Mouse (Mus musculus) gastrocnemius, postnatal 25 days (tissue): ENCODE results near the gene Mphosph9. TPM values are rescaled to one million over a fixed set of nuclear protein-coding genes. Genes with fewer than 3 reads are reported as not detected.
"Not testable (repeated sequence)": the region's sequence is repeated elsewhere in the genome, so short reads cannot be mapped to it uniquely, and the experiment has no call there.

ENCODE experiments used
- DNase-seq: peaks from one replicate; pipeline ENCODE4 v3.0.0; 2022
- long read RNA-seq, 2 experiments: library from polyadenylated mRNA; stranded (forward); transcript quantifications; one replicate each; pipeline ENCODE4 v2.0.0; 2021
- total RNA-seq, 2 experiments: library from RNA; stranded (reverse); gene quantifications; 1 replicate in 1 of 2; 2 replicates in 1 of 2; pipeline ENCODE4 v1.2.3; 2021

The Mphosph9 gene
- 1 to 10 TPM; 2.5 to 2.8 TPM for total RNA-seq
- long read RNA-seq, experiment 1: 0 reads
- long read RNA-seq, experiment 2, partial matches to known transcripts: 1 of 2 reads
- long read RNA-seq, experiment 2, other reads (novel, unspliced or antisense): 1 of 2 reads

GRCm38 (mm10) chr5:124327510-124328364 lies at the start of gene Mphosph9, which contains the start of gene 2810006K23Rik:
Gene Mphosph9, minus strand, starts transcription at chr5:124327972.
Gene 2810006K23Rik, plus strand, starts transcription at chr5:124328089.
- DNase-seq: peak; percentile 100

GRCm38 (mm10) chr5:124377149-124377548 lies 49.4 kb upstream of the Mphosph9 start:
- DNase-seq: no peak

GRCm38 (mm10) chr5:124376401-124376800 lies 48.6 kb upstream of the Mphosph9 start:
- DNase-seq: no peak

DNA sequence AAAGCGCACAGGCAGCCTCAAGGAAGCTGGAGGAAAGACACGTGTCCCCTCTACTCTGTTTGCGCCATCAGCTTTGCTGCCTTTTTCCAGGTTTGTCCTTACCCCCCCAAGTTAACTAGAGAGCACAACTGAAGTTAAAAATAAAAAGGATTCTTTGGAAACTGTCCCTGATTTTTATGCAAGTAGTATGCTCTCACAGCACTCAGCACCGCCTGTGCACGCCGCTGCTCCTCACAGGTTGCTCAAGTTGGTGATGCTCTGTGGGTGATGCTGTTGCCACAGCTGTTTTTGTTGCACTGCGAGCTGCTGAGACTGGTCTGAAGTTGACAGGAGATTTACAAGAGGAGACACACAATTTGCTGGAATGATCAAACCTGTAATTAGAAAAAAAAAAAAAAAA lies 46.5 kb upstream of the Mphosph9 start:
- DNase-seq: no peak

- no peak for DNase-seq
Measured at GRCm38 (mm10) chr5:124366721-124367120, 38.9 kb upstream of the Mphosph9 start.

DNA sequence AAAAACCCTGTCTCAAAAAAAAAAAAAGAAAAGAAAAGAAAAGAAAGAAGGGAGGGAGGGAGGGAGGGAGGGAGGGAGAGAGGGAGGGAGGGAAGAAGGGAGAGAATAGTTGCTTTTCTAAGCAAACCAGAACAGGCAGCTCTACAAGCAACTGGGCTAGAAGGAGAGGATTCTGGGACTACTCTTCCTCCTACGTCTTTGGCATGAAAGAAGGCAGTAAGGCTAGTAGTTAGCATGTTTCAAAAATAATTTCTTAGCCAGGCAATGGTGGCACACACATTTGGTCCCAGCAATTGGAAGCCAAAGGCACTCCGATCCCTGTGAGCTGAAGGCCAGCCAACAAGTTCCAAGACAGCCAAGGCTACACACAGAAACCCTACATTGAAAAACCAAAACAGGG lies 38.0 kb upstream of the Mphosph9 start:
- no peak for DNase-seq

- no peak for DNase-seq
Measured at GRCm38 (mm10) chr5:124364173-124364918, 36.6 kb upstream of the Mphosph9 start.

DNA sequence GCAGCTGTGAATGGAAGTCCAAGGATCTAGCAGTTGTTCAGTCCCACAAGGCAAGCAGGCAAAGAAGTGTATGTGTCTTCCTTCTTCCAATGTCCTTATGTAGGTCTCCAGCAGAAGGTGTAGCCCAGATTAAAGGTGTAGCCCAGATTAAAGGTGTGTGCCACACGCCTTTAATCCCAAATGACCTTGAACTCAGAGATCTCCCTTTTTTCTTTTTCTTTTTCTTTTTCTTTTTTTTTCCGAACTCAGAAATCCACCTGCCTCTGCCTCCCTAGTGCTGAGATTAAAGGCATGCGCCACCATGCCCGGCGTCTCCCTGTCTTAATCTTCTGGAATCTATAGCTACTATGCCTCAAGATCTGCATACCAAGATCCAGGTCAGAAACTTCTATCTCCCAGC lies 35.2 kb upstream of the Mphosph9 start, which contains the start of gene Cdk2ap1:
Gene Cdk2ap1, minus strand, starts transcription at position 101 of the 400 bp plus-strand sequence.
- DNase-seq: not testable (repeated sequence)

DNA sequence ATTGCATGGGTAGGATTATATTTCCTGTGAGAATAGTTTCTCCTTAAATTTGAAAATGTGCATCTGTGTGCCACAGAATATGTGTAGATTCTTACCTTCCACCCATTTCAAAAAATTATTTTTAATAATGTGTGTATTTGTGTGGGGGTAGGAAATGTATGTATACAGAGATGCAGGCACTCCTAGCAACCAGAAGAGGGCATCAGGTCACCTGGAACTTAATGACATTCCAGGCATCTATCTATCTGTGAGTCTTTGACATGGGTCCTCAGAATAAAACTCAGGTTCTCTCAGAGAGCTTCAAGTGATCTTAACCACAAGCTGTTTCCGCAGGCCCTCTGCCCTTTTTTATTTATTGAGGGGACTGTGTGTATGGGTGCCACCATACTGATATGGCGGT lies 31.9 kb upstream of the Mphosph9 start:
- DNase-seq: no peak

DNA sequence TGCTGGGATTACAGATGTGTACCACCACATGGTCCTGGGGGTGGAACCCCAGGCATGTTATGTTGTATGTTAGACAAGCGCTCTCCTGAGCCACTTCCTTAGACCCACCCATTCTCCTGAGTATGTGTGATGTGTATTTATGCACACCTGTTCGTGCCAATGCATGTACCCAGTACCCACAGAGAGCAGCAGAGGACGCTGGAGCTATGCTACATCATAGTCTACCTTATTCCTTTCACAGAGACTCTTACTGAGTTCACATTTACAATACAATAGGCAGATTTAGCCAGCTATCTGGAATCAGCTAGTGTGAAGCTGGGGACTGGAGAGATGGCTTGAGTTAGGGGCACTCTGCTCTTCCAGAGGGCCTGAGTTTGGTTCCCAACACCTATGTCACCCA lies 28.9 kb upstream of the Mphosph9 start:
- DNase-seq: no peak

GRCm38 (mm10) chr5:124355425-124355959 lies 27.7 kb upstream of the Mphosph9 start:
- DNase-seq: no peak

- peak; percentile 44 for DNase-seq
Measured at GRCm38 (mm10) chr5:124354574-124355424, 27.0 kb upstream of the Mphosph9 start.

- peak; percentile 61 for DNase-seq
Measured at GRCm38 (mm10) chr5:124353726-124354547, 26.2 kb upstream of the Mphosph9 start.

GRCm38 (mm10) chr5:124353011-124353725 lies 25.4 kb upstream of the Mphosph9 start:
- no peak for DNase-seq

DNA sequence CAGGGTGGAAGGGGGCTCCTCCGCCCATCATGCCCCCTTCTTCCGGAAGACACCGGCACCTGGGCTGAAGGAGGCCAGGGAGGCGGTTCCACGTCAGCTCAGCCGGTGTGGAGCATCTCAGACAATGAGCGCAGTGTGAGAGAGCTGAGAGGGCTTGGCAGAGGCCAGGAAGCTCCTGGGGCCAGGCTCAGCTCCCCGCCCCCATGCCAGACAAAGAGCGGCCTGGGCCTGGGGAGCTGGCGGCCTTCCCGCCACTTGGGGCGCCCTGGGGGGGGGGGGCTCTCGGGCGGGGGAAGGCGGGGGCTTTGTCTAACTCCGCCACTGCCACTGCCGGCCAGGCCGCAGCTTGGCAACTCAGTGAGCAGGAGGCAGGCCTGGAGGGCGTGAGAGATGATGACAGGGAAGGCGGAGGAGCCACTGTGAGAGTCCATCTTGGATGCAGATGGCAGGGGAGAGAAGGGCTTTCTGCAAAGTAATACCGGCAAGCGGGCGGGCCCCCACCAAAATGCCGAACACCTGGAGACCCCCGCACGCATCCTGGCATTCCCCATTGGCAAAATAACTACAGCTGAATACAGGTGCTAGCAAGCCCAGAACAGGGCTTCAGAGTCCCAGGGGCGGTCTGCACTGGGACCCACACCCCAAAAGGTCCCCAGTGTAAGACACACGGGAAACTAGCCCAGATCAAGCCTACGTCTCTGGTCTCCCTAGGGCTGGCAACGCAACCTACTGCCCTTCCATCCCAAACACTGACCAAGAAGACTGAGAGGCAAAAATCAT lies 24.6 kb upstream of the Mphosph9 start:
- DNase-seq: peak; percentile 79

DNA sequence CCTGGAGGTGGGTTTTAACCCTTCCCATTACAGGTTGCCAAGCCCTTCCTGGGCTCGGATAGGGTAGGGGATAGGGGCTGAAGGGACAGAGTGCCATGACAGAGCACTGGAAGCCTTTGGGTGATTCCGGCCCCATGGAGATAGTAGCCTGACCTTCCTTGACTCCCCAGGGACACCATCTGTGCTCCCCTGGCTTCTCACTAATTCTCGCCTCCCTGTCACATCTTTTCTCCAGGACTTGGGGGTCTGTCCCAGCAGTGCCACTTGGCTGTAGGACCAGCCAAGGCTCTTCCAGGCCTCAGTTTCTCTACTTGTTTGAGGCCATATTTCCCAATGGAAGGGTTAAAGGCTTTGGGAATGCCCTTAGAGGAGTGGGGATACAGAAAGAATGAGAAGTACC lies 23.8 kb upstream of the Mphosph9 start:
- DNase-seq: no peak

DNA sequence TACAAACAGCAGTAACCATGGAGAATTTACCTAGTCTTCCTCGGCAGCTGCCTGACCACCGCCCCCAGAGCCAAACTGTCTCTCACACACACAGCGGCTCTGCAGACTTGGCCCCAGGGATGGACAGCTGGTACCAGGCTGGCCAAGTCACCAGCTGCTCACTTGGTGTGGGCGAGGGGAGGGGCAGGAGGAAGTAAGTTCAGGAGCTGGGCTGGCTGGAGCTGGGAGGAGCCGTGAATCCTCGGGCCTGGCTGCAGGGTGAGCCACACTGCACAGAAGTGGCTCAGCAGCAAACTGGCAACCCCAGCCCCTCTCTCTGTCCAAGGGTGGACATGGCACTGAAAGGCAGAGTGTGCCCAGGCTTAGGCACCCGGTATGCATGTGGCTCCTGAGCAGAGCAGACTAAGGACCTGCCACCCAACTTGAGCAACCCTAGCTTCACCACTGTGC lies 23.4 kb upstream of the Mphosph9 start:
- DNase-seq: peak; percentile 89

DNA sequence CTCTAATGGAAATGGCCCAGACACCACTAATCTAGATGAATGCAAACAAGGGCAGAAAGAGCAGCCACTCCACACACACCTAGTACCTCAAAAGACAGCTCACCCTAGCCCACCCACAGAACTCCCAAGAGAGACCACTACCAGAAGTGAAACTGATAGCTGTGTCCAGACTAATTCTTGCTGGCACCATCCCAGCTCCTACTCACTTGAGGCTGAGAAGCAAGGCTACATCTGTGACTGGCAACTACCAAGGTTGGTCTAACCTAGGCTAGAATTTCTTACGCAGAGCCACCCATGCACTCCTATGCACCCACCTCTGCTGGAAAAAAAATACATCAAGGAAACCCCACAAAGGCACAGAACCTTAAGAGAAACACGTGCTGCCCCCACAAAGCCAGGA lies 22.6 kb upstream of the Mphosph9 start:
- no peak for DNase-seq

GRCm38 (mm10) chr5:124349196-124349595 lies 21.4 kb upstream of the Mphosph9 start:
- peak; percentile 63 for DNase-seq
